Mouse (Mus musculus) G1E (cell line): ENCODE measurements around the gene Gm9944.

ENCODE experiments used
- CTCF ChIP-seq: IDR thresholded peaks from 2 replicates; pipeline ENCODE4 v1.5.1; 2012; ENCODE audit warnings: low read depth, low read length, inconsistent platforms, mixed read lengths
- GATA1 ChIP-seq: IDR thresholded peaks from 2 replicates; pipeline ENCODE4 v1.6.1; 2012; ENCODE audit warnings: borderline replicate concordance, low read length, inconsistent platforms, mixed read lengths
- TAL1 ChIP-seq: conservative IDR thresholded peaks from 2 replicates; pipeline ENCODE4 v1.6.1; 2012; ENCODE audit warnings: low read depth, low read length, inconsistent platforms, mixed read lengths

DNA sequence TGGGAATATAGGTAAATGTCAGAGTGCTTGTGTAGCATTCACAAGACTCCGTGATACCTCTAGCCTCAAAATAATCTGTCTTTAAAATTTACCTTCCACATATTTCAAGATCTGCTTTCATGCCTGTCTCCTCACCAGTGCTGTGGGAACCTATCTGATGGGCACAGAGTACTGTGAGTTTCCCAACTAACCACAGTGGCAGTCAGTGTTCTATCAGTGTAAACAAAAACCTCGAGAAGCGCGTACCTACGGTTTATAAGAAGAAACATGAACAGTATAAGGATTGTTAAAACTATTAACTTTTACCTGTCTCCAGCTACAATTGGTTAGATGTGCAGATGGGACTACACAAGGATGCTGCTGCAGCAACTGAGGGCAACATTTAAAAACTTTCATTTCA, 19.9 kb downstream of the Gm9944 start:
- TF ChIP-seq CTCF (no peak), TAL1 (no peak), GATA1 (no peak)
